Mouse (Mus musculus): ENCODE results near the gene H60b. TPM values are rescaled to one million over a fixed set of nuclear protein-coding genes. Genes with fewer than 3 reads are reported as not detected.
A peak's percentile ranks its signal among the peaks of the same experiment; 100 is the strongest.
"Not testable (repeated sequence)": the region's sequence is repeated elsewhere in the genome, so short reads cannot be mapped to it uniquely, and the experiment has no call there.

The H60b gene
- polyA plus RNA-seq, 1 experiment from 2014 or later: 0.32 TPM

GRCm38 (mm10) chr10:22163705-22164583 is 5.6 kb downstream of the H60b start:
- 38% methylated on average over 14 of the region's 16 CpGs for WGBS
- ATAC-seq: peak; percentile 80
- not testable (repeated sequence) for DNase-seq (ENCODE audit: low spot score); H3K4me1 ChIP-seq (ENCODE audit: control insufficient read depth, insufficient read depth, low read length); H3K4me3 ChIP-seq (ENCODE audit: low read depth, low read length); H3K36me3 ChIP-seq (ENCODE audit: control insufficient read depth, insufficient read depth, low read length); H3K9ac ChIP-seq (ENCODE audit: low read length); H3K9me3 ChIP-seq (replicated peaks; ENCODE audit: control insufficient read depth, low read length); H3K27ac ChIP-seq (ENCODE audit: low read depth, low read length)
- peaks cover 18% of the 10 kb centered on the region for H3K27me3 ChIP-seq (replicated peaks; ENCODE audit: control insufficient read depth, insufficient read depth, low read length)
- H3K4me2 ChIP-seq (ENCODE audit: low read length): peak overlapping the region; percentile 37

- not testable (repeated sequence) for H3K36me3 ChIP-seq (ENCODE audit: control insufficient read depth, insufficient read depth, low read length); H3K9ac ChIP-seq (ENCODE audit: low read length); H3K27ac ChIP-seq (ENCODE audit: low read depth, low read length); H3K4me1 ChIP-seq (ENCODE audit: control insufficient read depth, insufficient read depth, low read length); H3K9me3 ChIP-seq (replicated peaks; ENCODE audit: control insufficient read depth, low read length); H3K4me2 ChIP-seq (ENCODE audit: low read length); H3K27me3 ChIP-seq (replicated peaks; ENCODE audit: control insufficient read depth, insufficient read depth, low read length); H3K4me3 ChIP-seq (ENCODE audit: low read depth, low read length); ATAC-seq; DNase-seq (ENCODE audit: low spot score)
- WGBS: 72% methylated on average over 5 of the region's 5 CpGs
These were observed 7.1 kb downstream of the H60b start for GRCm38 (mm10) chr10:22165328-22166003.

GRCm38 (mm10) chr10:22166025-22166424 is 7.6 kb downstream of the H60b start:
- not testable (repeated sequence) for H3K4me1 ChIP-seq (ENCODE audit: control insufficient read depth, insufficient read depth, low read length); H3K4me2 ChIP-seq (ENCODE audit: low read length); DNase-seq (ENCODE audit: low spot score); H3K4me3 ChIP-seq (ENCODE audit: low read depth, low read length); ATAC-seq; H3K27me3 ChIP-seq (replicated peaks; ENCODE audit: control insufficient read depth, insufficient read depth, low read length); H3K9me3 ChIP-seq (replicated peaks; ENCODE audit: control insufficient read depth, low read length); H3K9ac ChIP-seq (ENCODE audit: low read length); H3K27ac ChIP-seq (ENCODE audit: low read depth, low read length); H3K36me3 ChIP-seq (ENCODE audit: control insufficient read depth, insufficient read depth, low read length)
- 72% methylated on average over 2 of the region's 2 CpGs for WGBS

GRCm38 (mm10) chr10:22167061-22167460 is 8.7 kb downstream of the H60b start:
- 67% methylated on average over 1 of the region's 1 CpGs for WGBS
- not testable (repeated sequence) for DNase-seq (ENCODE audit: low spot score); ATAC-seq

GRCm38 (mm10) chr10:22169116-22169515 is 10.7 kb downstream of the H60b start:
- not testable (repeated sequence) for H3K9ac ChIP-seq (ENCODE audit: low read length); H3K27me3 ChIP-seq (replicated peaks; ENCODE audit: control insufficient read depth, insufficient read depth, low read length); DNase-seq (ENCODE audit: low spot score); H3K4me3 ChIP-seq (ENCODE audit: low read depth, low read length); H3K4me1 ChIP-seq (ENCODE audit: control insufficient read depth, insufficient read depth, low read length); ATAC-seq; H3K9me3 ChIP-seq (replicated peaks; ENCODE audit: control insufficient read depth, low read length); H3K27ac ChIP-seq (ENCODE audit: low read depth, low read length); H3K4me2 ChIP-seq (ENCODE audit: low read length); H3K36me3 ChIP-seq (ENCODE audit: control insufficient read depth, insufficient read depth, low read length)

More at GRCm38 (mm10) chr10:22167061-22167460, 8.7 kb downstream of the H60b start:
- not testable (repeated sequence) for H3K27me3 ChIP-seq (replicated peaks; ENCODE audit: control insufficient read depth, insufficient read depth, low read length); H3K4me1 ChIP-seq (ENCODE audit: control insufficient read depth, insufficient read depth, low read length); H3K4me2 ChIP-seq (ENCODE audit: low read length); H3K36me3 ChIP-seq (ENCODE audit: control insufficient read depth, insufficient read depth, low read length); H3K9ac ChIP-seq (ENCODE audit: low read length); H3K4me3 ChIP-seq (ENCODE audit: low read depth, low read length); H3K9me3 ChIP-seq (replicated peaks; ENCODE audit: control insufficient read depth, low read length); H3K27ac ChIP-seq (ENCODE audit: low read depth, low read length)

GRCm38 (mm10) chr10:22172431-22173334 is 14.3 kb downstream of the H60b start:
- not testable (repeated sequence) for H3K4me3 ChIP-seq (ENCODE audit: low read depth, low read length); H3K4me1 ChIP-seq (ENCODE audit: control insufficient read depth, insufficient read depth, low read length); H3K9me3 ChIP-seq (replicated peaks; ENCODE audit: control insufficient read depth, low read length); H3K27ac ChIP-seq (ENCODE audit: low read depth, low read length); H3K36me3 ChIP-seq (ENCODE audit: control insufficient read depth, insufficient read depth, low read length); H3K9ac ChIP-seq (ENCODE audit: low read length); DNase-seq (ENCODE audit: low spot score); H3K27me3 ChIP-seq (replicated peaks; ENCODE audit: control insufficient read depth, insufficient read depth, low read length)
- 62% methylated on average over 4 of the region's 5 CpGs for WGBS
- 0 out of 2 replicates have a peak, but pooled peaks have one; percentile 20 for ATAC-seq
- H3K4me2 ChIP-seq (ENCODE audit: low read length): peak overlapping the region; percentile 18; the same call in 1 of the 2 replicates

DNA sequence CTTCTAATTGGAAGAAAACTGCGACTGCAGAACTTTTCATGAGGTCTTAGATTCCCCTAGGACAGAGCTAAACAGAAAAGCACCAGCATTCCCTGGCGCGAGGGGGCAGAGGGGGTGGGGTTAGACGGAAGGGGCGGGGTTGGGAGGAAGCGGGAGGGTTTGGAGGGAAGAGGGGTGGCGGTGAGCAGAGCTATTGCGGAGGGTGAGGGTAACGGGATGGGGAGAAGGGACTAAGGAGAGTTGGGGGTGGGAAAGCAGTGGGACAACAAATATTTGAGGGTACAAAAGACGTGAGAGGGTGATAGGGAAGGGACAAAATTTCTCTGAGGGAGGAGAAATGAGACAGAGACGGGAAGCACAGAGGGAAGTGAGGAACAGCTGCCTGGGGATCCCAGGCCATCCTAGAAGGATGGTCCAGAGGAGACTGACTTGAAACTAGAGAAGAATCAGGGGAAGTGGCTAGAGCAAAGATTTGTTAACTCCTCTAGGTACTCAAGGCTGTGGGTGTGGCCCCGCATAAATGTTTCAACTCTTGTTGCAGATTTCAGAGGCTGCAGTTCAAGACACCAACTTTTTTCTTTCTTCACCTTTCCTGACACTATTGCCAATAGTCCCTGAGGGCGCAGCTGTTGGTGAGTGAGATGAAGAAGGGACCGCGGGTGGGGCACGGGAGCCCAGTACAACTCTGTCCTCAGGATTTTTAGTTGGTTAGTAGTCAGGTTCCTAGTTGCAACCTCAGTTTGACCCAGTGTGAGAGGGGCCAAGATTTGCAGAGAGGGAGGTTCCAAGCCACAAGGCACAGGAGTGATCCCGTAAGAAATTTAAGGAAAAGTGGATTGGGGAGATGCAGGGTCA is 15.2 kb downstream of the H60b start:
- peak; percentile 79; the same call in 1 of the 2 replicates for ATAC-seq
- peak overlapping the region; percentile 18; the same call in 1 of the 2 replicates for H3K4me2 ChIP-seq (ENCODE audit: low read length)
- not testable (repeated sequence) for H3K27me3 ChIP-seq (replicated peaks; ENCODE audit: control insufficient read depth, insufficient read depth, low read length); H3K9ac ChIP-seq (ENCODE audit: low read length); H3K4me1 ChIP-seq (ENCODE audit: control insufficient read depth, insufficient read depth, low read length); H3K27ac ChIP-seq (ENCODE audit: low read depth, low read length); H3K36me3 ChIP-seq (ENCODE audit: control insufficient read depth, insufficient read depth, low read length); H3K4me3 ChIP-seq (ENCODE audit: low read depth, low read length); DNase-seq (ENCODE audit: low spot score); H3K9me3 ChIP-seq (replicated peaks; ENCODE audit: control insufficient read depth, low read length)
- WGBS: 11% methylated on average over 12 of the region's 17 CpGs

GRCm38 (mm10) chr10:22174190-22174487 is 15.8 kb downstream of the H60b start:
- not testable (repeated sequence) for H3K27me3 ChIP-seq (replicated peaks; ENCODE audit: control insufficient read depth, insufficient read depth, low read length); ATAC-seq; H3K9ac ChIP-seq (ENCODE audit: low read length); H3K4me3 ChIP-seq (ENCODE audit: low read depth, low read length); DNase-seq (ENCODE audit: low spot score); H3K4me2 ChIP-seq (ENCODE audit: low read length); H3K36me3 ChIP-seq (ENCODE audit: control insufficient read depth, insufficient read depth, low read length); H3K4me1 ChIP-seq (ENCODE audit: control insufficient read depth, insufficient read depth, low read length); H3K9me3 ChIP-seq (replicated peaks; ENCODE audit: control insufficient read depth, low read length); H3K27ac ChIP-seq (ENCODE audit: low read depth, low read length)
- 85% methylated on average over 2 of the region's 2 CpGs for WGBS

Measured in forebrain, embryonic 14.5 days (tissue).